Mouse (Mus musculus) thymus, adult 2 months (tissue): ENCODE data around the gene Hs6st3.

Experiments used
- CTCF ChIP-seq: fragments of 200-500 bp; IDR thresholded peaks from 2 replicates; pipeline ENCODE4 v1.5.1; 2012; ENCODE audit warnings: mild to moderate bottlenecking, control low read depth, low read length, moderate library complexity, borderline replicate concordance; ENCODE audit not compliant: control insufficient read depth, poor library complexity, insufficient read depth; ENCODE audit errors: extremely low read depth
- POLR2A ChIP-seq: fragments of 200-500 bp; IDR thresholded peaks from 2 replicates; pipeline ENCODE4 v1.6.1; 2012; ENCODE audit warnings: mild to moderate bottlenecking, low read length, control low read depth, moderate library complexity; ENCODE audit not compliant: control insufficient read depth, poor library complexity, insufficient read depth; ENCODE audit errors: extremely low read depth

- TF ChIP-seq CTCF (no peak), POLR2A (no peak)
These were observed 579.2 kb downstream of the Hs6st3 start for GRCm38 (mm10) chr14:119717323-119717722.
